Mouse (Mus musculus): ENCODE results near the gene Mrpl51. TPM values are rescaled to one million over a fixed set of nuclear protein-coding genes. Genes with fewer than 3 reads are reported as not detected.

Mrpl51 gene
- total RNA-seq (2021), result 10 to 100 TPM; 70.7 to 72.3 TPM

DNA sequence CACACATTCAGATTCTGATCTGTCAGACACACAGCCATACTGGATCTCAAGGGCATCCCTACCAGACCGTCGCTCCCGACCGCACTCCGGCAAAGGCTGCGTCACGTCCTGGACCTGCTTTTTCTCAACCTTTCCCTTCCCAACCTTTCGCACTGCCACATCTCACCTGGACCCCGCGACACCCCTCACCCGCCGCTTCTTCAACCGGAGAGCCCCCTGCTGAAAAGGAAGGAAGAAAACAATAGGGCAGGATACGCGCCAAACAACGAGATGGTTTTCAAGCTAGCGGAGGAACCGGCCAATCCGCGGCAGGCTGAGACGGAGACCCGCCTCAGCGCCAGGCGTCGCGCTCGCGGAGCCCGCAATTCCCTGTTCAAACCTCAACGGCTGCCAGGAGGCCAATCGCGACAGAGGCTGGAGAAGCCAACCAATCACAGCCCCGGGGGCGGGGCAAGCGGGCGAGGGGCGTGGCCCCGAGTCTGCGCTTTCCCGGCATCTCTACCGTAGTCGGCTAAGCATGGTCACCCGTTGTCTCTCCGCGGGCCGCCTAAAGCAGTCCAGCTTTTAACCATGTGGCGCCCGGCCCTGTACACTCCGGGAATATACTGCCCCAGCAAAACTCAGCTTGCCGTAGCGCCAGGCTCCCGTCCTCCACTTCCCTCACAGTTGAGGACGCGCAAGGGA lies at the start of gene Mrpl51, which contains the start of gene Ncapd2:
TSS of gene Mrpl51 (plus strand) at position 470 of the 684 bp plus-strand sequence.
TSS of gene Ncapd2 (minus strand) at position 370 of the 684 bp plus-strand sequence.
- DNase-seq, result peak; percentile 95 to 97

GRCm38 (mm10) chr6:125142436-125142835 lies 49.2 kb upstream of the Mrpl51 start:
- DNase-seq, result no peak

DNA sequence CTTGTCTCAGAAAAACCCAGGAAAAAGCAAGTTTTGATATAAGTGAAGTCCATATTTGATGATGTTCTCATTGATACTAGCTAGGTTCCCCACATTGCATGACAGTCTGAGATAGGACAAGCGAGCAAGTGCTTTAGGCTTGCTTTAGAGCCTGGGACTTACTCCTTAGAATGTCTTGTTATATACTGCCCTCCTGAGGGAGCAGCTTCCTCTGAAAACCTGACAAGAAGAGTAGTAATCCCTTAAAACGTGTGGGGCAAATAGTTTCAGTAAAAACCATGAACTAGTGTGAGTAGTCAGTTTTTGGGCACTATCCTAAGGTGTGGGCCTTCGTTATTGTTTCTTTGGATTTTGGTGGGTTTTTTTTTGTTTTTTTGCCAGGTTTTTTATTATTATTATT lies 48.5 kb upstream of the Mrpl51 start:
- no peak for DNase-seq

GRCm38 (mm10) chr6:125143904-125144303 lies 47.7 kb upstream of the Mrpl51 start:
- no peak for DNase-seq

GRCm38 (mm10) chr6:125145001-125145400 lies 46.6 kb upstream of the Mrpl51 start, which contains the start of gene Iffo1:
TSS of gene Iffo1 (plus strand) at chr6:125145241.
- peak; percentile 90 to 91 for DNase-seq

DNA sequence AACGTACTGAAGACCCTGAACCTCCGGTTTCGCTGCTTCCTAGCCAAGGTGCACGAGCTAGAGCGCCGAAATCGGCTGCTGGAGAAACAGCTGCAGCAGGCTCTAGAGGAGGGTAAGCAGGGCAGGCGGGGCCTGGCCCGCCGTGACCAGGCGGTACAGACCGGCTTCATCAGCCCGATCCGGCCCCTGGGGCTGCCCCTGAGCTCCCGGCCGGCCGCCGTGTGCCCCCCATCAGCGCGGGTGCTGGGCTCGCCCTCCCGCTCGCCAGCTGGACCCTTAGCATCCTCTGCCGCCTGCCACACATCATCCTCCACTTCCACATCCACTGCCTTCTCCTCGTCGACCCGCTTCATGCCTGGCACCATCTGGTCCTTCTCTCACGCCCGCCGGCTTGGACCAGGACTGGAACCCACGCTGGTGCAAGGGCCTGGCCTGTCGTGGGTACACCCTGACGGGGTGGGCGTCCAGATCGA lies 46.1 kb upstream of the Mrpl51 start:
- DNase-seq, result peak; percentile 37 to 47

DNA sequence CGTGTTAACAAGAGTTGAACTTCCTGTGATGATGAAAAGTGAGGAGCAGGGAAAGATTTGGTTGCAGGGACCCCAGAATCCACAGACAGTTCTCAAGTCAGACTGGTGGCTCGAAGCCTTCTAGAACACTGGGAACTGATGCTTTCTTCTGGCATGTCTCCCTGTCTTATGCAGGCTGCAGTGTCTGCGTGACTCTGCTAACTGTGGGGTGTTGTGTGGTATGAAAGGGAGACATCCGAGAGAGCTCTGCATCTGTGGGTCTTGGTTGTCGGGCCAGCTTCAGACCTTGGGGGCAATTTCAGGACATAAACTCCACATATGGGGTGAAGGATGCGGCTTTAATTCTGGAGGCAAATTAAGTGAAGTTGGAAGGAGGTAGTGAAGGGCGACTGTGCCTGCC lies 45.5 kb upstream of the Mrpl51 start:
- DNase-seq, result no peak

- no peak for DNase-seq
Measured at GRCm38 (mm10) chr6:125146797-125147196, 44.8 kb upstream of the Mrpl51 start.

GRCm38 (mm10) chr6:125147329-125147728 lies 44.3 kb upstream of the Mrpl51 start:
- no peak for DNase-seq

DNA sequence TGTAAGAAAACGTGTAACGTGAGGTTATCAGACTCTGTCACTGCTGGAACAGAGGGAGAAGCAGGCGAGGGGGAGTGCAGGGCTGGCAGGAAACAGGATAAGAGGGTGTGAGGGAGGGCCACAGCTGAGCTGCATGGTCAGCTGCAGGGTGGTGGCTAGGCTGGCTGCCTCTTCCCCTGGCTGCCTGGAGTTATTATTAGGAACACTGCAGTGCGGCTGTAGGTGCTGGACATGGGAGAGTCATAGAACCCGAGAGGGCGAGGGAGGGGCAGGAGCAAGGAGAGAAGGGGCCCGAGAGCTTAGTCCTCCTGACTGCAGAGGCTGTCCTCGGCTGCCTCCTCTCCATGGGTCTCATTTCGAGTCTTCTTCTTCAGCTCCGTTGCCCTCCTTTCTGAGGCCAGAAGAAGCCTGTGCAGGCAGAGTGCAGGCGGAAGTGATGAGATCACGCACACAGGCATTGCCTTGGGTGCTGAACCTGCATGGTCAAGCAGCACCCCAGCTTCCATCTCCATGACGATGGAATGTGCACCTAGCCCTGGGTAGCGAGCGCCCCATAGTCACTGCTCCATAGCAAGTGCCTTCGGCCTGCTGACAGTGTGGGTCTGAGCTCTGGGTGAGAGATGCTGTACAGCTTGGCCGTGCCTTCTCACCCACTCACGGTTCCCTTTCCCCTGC lies 43.2 kb upstream of the Mrpl51 start:
- peak in 1 of 2 experiments; percentile 44 for DNase-seq

DNA sequence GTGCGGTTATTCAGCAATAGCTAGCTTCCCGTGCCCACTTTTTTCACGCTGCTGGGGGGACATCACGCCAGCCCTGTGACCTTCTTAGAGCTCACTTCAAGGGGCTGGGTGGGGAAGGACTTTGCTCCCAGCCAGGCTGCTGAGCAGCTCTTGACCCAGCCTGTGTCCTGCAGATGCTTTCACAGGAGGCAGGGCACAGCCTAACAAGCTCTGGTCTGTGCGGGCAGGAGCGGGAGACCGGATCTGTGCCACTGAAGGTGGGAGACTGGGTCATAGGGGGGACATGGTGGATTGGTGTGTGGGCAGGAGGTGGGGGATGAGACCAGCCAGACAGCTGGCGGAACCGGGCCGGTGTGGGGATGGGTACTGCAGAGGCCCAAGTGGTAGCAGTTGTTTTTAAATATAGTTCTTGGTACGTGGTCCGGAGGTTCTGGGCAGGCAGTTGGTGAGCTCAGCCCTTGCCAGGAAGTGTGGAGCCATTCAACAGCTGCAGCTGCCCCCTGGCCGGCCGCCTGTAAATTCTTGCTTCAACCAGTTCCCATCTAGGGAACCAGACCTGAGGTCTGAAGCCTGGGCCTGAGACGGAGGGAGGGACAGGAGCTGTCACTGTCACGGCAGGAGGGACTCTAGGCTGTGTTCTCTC lies 42.6 kb upstream of the Mrpl51 start:
- DNase-seq, result peak; percentile 44 to 65

- DNase-seq, result no peak
Measured at GRCm38 (mm10) chr6:125149569-125149950, 42.0 kb upstream of the Mrpl51 start.

GRCm38 (mm10) chr6:125152212-125153017 lies 39.2 kb upstream of the Mrpl51 start:
- no peak for DNase-seq

DNA sequence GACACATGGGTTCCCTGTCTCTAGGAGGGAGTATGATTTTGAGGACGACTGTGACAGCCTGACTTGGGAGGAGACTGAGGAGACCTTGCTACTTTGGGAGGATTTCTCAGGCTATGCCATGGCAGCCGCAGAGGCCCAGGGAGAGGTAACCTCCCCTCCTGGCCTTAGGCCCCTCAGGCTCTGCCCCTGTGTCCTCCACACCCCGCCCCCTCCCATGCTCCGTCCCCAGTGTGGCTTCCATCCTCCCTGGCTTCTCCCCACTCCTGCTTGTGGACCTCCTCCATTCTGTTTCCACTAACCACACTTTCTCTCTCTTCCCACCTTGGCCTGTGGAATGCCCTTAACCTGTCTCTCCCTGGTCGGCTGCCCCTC lies 38.6 kb upstream of the Mrpl51 start:
- no peak for DNase-seq

GRCm38 (mm10) chr6:125153682-125154081 lies 37.9 kb upstream of the Mrpl51 start:
- DNase-seq, result no peak

DNA sequence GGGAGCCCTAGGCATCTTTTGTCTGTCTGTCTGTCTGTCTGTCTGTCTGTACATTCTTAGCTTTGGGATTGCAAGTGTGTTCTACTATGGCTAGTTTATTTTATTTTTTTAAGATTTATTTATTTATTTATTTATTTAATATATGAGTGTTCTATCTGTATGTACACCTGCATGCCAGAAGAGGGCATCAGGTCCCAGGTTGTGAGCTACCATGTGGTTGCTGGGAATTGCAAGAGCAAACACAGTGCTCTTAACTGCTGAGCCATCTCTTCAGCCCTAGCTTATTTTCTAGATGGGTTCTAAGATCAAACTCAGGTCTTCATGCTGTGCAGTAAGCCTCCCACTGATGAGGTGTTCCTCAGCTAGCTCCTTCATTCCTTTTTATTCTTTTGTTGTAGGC lies 37.1 kb upstream of the Mrpl51 start:
- DNase-seq, result no peak

DNA sequence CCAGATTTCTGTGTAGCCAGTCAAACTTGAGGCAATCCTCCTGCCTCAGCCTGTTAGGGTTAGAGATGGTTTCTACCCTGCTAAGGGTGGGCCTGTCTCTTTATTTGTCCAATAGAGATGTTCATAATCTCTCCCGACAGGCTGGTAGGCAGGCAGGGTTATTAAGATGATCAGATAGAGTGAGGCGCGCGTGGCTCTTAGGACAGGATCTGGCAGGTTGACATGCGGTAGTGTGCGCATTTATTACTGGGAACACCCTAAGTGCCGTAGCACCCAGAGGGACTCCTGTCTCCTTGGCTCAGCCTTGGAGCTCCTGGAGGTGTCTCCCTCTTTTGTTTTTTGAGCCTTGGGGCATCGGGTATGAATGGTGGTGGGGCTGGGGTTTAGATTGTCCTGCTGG lies 36.3 kb upstream of the Mrpl51 start:
- DNase-seq, result no peak

DNA sequence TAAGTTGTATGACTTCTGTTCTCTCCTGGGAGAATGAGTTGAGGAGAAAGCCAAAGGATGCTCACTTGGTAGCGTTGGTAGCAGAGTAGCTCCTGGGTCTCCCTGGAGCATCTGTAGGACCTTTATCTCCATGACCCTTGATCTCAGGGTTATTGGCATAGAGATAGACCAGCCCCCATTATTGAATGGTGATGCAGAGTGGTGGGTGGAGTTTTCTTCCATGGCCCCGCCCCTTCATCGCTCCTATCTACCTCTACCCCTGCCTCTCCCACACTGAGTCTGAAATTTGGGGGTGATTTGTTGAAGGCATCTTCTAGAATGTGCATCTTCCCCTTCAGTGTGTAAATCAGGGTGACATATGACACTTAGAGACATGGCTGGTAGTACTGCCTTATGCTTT lies 35.1 kb upstream of the Mrpl51 start:
- no peak for DNase-seq

DNA sequence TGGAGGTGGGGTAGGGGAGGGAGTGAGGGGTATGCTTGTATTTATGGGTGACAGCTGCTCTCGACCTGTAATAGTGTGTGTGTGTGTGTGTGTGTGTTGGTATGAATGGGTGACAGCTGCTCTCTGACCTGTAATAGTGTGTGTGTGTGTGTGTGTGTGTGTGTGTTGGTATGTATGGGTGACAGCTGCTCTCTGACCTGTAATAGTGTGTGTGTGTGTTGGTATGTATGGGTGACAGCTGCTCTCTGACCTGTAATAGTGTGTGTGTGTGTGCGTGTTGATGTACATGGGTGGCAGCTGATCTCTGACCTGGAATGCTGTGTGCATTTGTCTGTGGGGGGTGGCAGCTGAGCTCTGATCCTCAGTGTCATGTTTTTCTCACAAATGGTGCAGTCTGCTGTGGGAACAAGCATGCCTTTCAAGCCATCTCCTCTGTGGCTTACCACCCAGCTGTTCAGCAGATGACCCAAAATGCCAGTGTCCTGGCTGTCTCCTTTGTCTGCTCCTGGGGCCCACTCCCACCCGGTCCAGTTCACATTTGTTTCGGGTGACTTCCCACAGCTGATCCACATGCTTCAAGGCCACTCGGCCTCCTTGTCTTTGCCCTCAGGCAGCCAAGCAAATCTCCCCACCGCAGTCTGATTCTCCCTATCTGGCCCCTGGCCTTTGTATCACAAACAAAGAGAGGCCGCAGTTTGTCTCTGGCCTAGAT lies 34.5 kb upstream of the Mrpl51 start:
- no peak for DNase-seq

DNA sequence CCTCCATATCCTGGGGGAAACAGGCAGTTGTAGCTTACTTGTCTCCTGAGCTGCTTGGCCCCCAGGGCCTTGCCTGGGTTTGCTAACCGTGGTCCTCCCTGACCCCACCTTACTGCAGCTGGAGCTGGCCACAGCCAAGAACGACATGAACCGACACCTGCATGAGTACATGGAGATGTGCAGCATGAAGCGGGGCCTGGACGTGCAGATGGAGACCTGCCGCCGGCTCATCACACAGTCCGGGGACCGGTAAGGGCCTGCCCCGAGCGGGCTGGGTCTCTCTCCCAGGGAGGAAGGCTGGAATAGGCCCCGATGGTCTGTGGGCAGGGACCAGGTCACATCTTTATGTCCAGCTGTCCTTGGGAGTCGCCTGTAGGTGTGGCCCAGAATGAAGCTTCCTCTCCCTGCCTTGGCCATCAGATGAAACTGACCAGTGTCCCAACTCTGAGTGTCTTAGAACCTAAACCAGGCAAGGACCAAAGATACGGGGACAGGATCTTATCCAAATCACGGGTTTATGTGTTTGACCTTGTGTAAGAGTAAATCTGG lies 32.6 kb upstream of the Mrpl51 start:
- no peak for DNase-seq

DNA sequence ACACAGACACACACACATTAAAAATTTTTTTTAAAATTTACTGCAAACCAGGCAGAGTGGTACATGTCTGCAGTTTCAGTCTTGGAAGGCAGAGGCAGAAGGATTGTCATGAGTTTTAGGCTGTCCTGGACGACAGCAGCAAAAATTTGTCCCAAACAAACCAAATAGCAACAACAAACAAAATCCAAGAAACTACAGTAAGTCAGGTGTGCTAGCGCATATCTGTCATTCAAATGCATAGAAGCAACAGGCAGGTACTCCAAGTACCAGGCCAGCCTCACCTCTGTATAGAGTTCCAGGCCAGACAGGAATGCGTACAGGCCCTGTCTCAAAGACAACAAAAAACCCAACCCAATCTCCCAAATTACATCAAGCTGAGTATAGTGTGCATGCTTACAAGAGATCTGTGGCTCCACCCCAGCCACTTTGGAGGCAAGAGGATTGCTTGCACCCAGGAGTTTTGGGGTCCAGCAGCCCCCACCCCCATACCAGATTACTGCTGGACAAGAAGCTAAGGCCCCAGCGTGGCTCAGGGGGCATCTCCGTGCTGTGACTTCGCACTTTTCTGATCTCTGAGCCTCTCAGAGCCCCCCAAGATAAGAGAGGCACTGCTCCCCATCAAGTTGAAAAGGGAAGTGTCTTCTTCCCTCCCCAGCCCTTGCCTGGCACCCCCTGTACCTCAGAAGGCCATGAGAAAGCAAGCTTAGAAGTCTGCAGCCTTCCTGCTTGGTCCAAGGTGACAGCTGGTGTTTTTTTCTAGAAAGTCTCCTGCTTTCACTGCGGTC lies 31.6 kb upstream of the Mrpl51 start:
- DNase-seq, result no peak

All from layer of hippocampus, postnatal 36 days (tissue).